Mouse (Mus musculus): ENCODE measurements around the gene Defa21. TPM values are rescaled to one million over a fixed set of nuclear protein-coding genes. Genes with fewer than 3 reads are reported as not detected.
"Not testable (repeated sequence)": the region's sequence is repeated elsewhere in the genome, so short reads cannot be mapped to it uniquely, and the experiment has no call there.

The Defa21 gene
- polyA plus RNA-seq, 1 experiment from 2014 or later, result not detected

DNA sequence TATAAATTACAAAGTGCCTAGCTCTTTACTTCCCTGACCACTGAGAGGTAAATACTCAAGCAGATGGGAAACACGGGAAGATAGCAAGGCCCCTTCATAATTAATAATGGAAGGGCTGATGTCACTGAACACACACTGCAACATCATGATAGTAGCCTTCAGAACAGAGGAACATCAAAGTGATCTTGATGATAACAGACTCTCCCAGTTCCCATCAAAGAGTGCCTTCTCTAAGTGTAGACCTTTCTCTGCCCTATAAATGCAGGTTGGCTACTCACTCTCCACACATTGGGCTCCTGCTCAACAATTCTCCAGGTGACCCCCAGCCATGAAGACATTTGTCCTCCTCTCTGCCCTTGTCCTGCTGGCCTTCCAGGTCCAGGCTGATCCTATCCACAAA, 39.4 kb downstream of the Defa21 start, which contains the start of gene Defa35:
Gene Defa35 (plus strand): TSS at position 301 of the 400 bp plus-strand sequence.
- H3K27ac ChIP-seq; H3K4me2 ChIP-seq (ENCODE audit: low read length); H3K9ac ChIP-seq (ENCODE audit: low read depth, low read length); H3K4me1 ChIP-seq (replicated peaks; ENCODE audit: insufficient read depth, low read length); H3K4me3 ChIP-seq (replicated peaks; ENCODE audit: low read depth, low read length); H3K9me3 ChIP-seq (replicated peaks; ENCODE audit: low read length); H3K36me3 ChIP-seq (ENCODE audit: insufficient read depth, low read length); H3K27me3 ChIP-seq (ENCODE audit: insufficient read depth, low read length); ATAC-seq (replicated peaks; ENCODE audit: low FRiP score, low read depth); DNase-seq (ENCODE audit: low spot score): not testable (repeated sequence)
- WGBS, result 81% methylated on average over 1 of the region's 1 CpGs

Other genes with a start within 250 kb of the Defa21 start
- not detected in 2 replicates for gene Defb33, start 132.9 kb upstream of the Defa21 start, polyA plus RNA-seq (2015; fragmentation: Nextera tagmentation; extraction: Ambion mirVana)
- gene Gm15056, start 122.9 kb upstream of the Defa21 start, polyA plus RNA-seq (2015; fragmentation: Nextera tagmentation; extraction: Ambion mirVana), result not detected in 2 replicates
- 0.13 TPM in 1 of 2 replicates, not detected in the other for gene Gm6040, start 103.5 kb upstream of the Defa21 start, polyA plus RNA-seq (2015; fragmentation: Nextera tagmentation; extraction: Ambion mirVana)
- not detected in 2 replicates for gene AY761185, start 80.8 kb upstream of the Defa21 start, polyA plus RNA-seq (2015; fragmentation: Nextera tagmentation; extraction: Ambion mirVana)
- gene Defa23, start 29.5 kb downstream of the Defa21 start, polyA plus RNA-seq (2015; fragmentation: Nextera tagmentation; extraction: Ambion mirVana), result not detected in 2 replicates
- gene Defa35, start 39.5 kb downstream of the Defa21 start, polyA plus RNA-seq (2015; fragmentation: Nextera tagmentation; extraction: Ambion mirVana), result not detected in 2 replicates
- not detected in 2 replicates for gene Defa25, start 58.9 kb downstream of the Defa21 start, polyA plus RNA-seq (2015; fragmentation: Nextera tagmentation; extraction: Ambion mirVana)
- gene Gm14851, start 70.5 kb downstream of the Defa21 start, polyA plus RNA-seq (2015; fragmentation: Nextera tagmentation; extraction: Ambion mirVana), result not detected in 2 replicates
- not detected in 2 replicates for gene Defa30, start 109.1 kb downstream of the Defa21 start, polyA plus RNA-seq (2015; fragmentation: Nextera tagmentation; extraction: Ambion mirVana)
- gene Defa22, start 136.7 kb downstream of the Defa21 start, polyA plus RNA-seq (2015; fragmentation: Nextera tagmentation; extraction: Ambion mirVana), result not detected in 2 replicates
- gene Defa31, start 166.1 kb downstream of the Defa21 start, polyA plus RNA-seq (2015; fragmentation: Nextera tagmentation; extraction: Ambion mirVana), result not detected in 2 replicates
- not detected in 2 replicates for gene Gm15293, start 176.0 kb downstream of the Defa21 start, polyA plus RNA-seq (2015; fragmentation: Nextera tagmentation; extraction: Ambion mirVana)
- gene Gm15292, start 224.2 kb downstream of the Defa21 start, polyA plus RNA-seq (2015; fragmentation: Nextera tagmentation; extraction: Ambion mirVana), result not detected in 2 replicates